Mouse (Mus musculus) forebrain, postnatal 0 days (tissue): ENCODE results near the gene Nipal3. TPM values are rescaled to one million over a fixed set of nuclear protein-coding genes. Genes with fewer than 3 reads are reported as not detected.

Experiments used
- ATAC-seq: fragments of 200-750 bp; cut with Nextera tagmentation; 2 replicates; pipeline ENCODE4 v1.8.0; 2017; ENCODE audit warnings: mild to moderate bottlenecking, moderate library complexity
- DNase-seq: peaks from one replicate; pipeline ENCODE4 v3.0.0-alpha.2; 2015
- H3K27ac ChIP-seq: fragments of 300-500 bp; sonication (generic); 2 replicates; pipeline ENCODE4 v1.5.1; 2014; ENCODE audit warnings: low read depth, mild to moderate bottlenecking, antibody characterized with exemption, low read length, moderate library complexity, mixed read lengths
- H3K27me3 ChIP-seq: fragments of 300-500 bp; sonication (generic); 2 replicates; pipeline ENCODE4 v1.6.1; 2014; ENCODE audit warnings: mild to moderate bottlenecking, low read length, mixed read lengths; ENCODE audit not compliant: insufficient read depth
- H3K36me3 ChIP-seq: fragments of 300-500 bp; sonication (generic); 2 replicates; pipeline ENCODE4 v1.6.1; 2014; ENCODE audit warnings: mild to moderate bottlenecking, moderate library complexity; ENCODE audit not compliant: insufficient read depth
- H3K4me1 ChIP-seq: fragments of 300-500 bp; sonication (generic); 2 replicates; pipeline ENCODE4 v1.6.1; 2014; ENCODE audit warnings: antibody characterized with exemption; ENCODE audit not compliant: insufficient read depth
- H3K4me2 ChIP-seq: fragments of 300-500 bp; sonication (generic); 2 replicates; pipeline ENCODE4 v1.6.1; 2014; ENCODE audit warnings: low read depth, mild to moderate bottlenecking, moderate library complexity
- H3K4me3 ChIP-seq: fragments of 300-500 bp; sonication (generic); 2 replicates; pipeline ENCODE4 v1.5.1; 2014; ENCODE audit warnings: low read depth, low read length, mixed read lengths
- H3K9ac ChIP-seq: fragments of 300-500 bp; sonication (generic); 2 replicates; pipeline ENCODE4 v1.6.1; 2014; ENCODE audit warnings: mild to moderate bottlenecking
- H3K9me3 ChIP-seq: fragments of 300-500 bp; sonication (generic); 2 replicates; pipeline ENCODE4 v1.6.1; 2016; ENCODE audit warnings: low read length
- CTCF ChIP-seq: sonication (generic); IDR thresholded peaks from 2 replicates; pipeline ENCODE4 v1.5.1; 2016; ENCODE audit warnings: antibody characterized with exemption, control low read depth, low read depth
- WGBS: fragments of 180-500 bp; shearing (Covaris S2); extraction: QIAGEN DNeasy Blood & Tissue Kit; methylation state at CpG from one replicate; pipeline ENCODE4 v1.1.7; 2014; 5-methylcytosine and 5-hydroxymethylcytosine counted together
- polyA plus RNA-seq: library from polyadenylated mRNA; unstranded; fragments of >200 nt; fragmentation: Nextera tagmentation; extraction: Ambion mirVana; gene quantifications from 2 replicates; pipeline ENCODE4 v1.2.1, GENCODE M21; 2015
- total RNA-seq: library from RNA; depleted of rRNA; stranded (reverse); fragments of >200 nt; gene quantifications from 2 replicates; pipeline ENCODE4 v1.2.3, GENCODE M21; 2014

Nipal3 gene
- total and polyA plus RNA-seq, 2 experiments from 2014 or later = 6.0 to 62.1 TPM

GRCm38 (mm10) chr4:135507547-135508350, 12.9 kb upstream of the Nipal3 start:
- peak; percentile 77 for ATAC-seq
- H3K27ac ChIP-seq = peak overlapping the region; percentile 9; the same call in 1 of the 2 replicates

DNA sequence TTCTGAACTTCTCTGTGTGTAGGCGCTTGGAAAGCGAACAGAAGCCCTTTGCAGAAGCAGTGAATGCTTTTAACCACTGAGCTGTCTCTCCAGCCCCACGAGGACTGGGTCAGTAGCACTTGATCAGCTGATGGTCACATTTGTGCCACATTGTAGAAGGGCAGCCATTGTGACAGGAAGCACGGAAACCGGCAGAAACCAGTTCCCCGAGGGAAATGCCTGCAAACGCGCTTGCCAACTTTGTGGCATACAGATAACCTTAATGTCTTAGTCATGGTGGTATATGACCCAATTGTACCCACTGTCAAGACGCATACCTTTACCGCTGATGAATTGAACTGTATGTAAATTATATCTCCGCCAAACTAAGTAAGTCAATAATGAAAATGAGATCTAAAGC, 11.0 kb upstream of the Nipal3 start:
- no peak for TF ChIP-seq CTCF

More at GRCm38 (mm10) chr4:135507547-135508350, 12.9 kb upstream of the Nipal3 start:
- WGBS = 13% methylated on average over 22 of the region's 22 CpGs
- H3K36me3 ChIP-seq = no peaks in the 10 kb centered on the region
- TF ChIP-seq CTCF = peak; percentile 69
- H3K4me3 ChIP-seq = peak overlapping the region; percentile 30
- 0 out of 2 replicates have a peak overlapping the region, but pooled peaks have one; percentile 6 for H3K9ac ChIP-seq
- DNase-seq = peak; percentile 84
- H3K4me2 ChIP-seq = peak overlapping the region; percentile 50
- no peaks in the 10 kb centered on the region for H3K4me1 ChIP-seq
- H3K27me3 ChIP-seq = no peaks in the 10 kb centered on the region
- no peaks in the 10 kb centered on the region for H3K9me3 ChIP-seq

GRCm38 (mm10) chr4:135501587-135501986, 6.7 kb upstream of the Nipal3 start:
- H3K4me2 ChIP-seq = no peak overlapping the region
- H3K9ac ChIP-seq = no peak overlapping the region

More for the DNA sequence above, 11.0 kb upstream of the Nipal3 start:
- H3K9me3 ChIP-seq = 0 out of 2 replicates have a peak, but pooled peaks cover 3% of the 10 kb centered on the region
- H3K27me3 ChIP-seq = no peaks in the 10 kb centered on the region
- H3K36me3 ChIP-seq = no peaks in the 10 kb centered on the region
- no peak overlapping the region for H3K27ac ChIP-seq
- no peaks in the 10 kb centered on the region for H3K4me1 ChIP-seq
- H3K4me3 ChIP-seq = no peak overlapping the region
- H3K9ac ChIP-seq = no peak overlapping the region
- WGBS = 77% methylated on average over 11 of the region's 11 CpGs
- ATAC-seq (no peak), DNase-seq (no peak)
- H3K4me2 ChIP-seq = no peak overlapping the region

DNA sequence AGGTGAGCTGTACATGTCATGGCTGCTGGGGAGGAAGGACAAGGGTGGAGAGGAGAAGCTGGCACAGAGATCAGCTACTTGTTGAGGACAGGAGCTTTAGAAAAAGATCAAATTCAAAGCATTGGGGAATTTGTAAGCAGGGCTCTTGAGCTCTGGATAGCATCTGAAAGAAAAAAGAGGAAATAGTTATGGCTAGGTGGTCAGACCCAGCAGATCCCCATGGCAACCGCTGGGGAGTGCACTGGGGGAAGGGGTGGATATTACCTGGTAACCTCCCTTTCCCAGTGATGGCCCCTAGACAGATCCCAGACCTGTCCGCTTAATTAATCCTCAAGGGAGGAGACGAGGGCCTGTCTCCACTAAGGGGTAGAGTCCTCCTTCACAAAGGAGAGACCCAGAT, 5.0 kb upstream of the Nipal3 start:
- H3K4me1 ChIP-seq = no peaks in the 10 kb centered on the region
- H3K4me3 ChIP-seq = no peak overlapping the region
- H3K27me3 ChIP-seq = no peaks in the 10 kb centered on the region
- 72% methylated on average over 3 of the region's 3 CpGs for WGBS
- ATAC-seq = no peak
- no peak overlapping the region for H3K9ac ChIP-seq
- no peaks in the 10 kb centered on the region for H3K36me3 ChIP-seq
- DNase-seq = no peak
- no peak overlapping the region for H3K27ac ChIP-seq
- 0 out of 2 replicates have a peak, but pooled peaks cover 3% of the 10 kb centered on the region for H3K9me3 ChIP-seq
- TF ChIP-seq CTCF = no peak
- no peak overlapping the region for H3K4me2 ChIP-seq

More at GRCm38 (mm10) chr4:135501587-135501986, 6.7 kb upstream of the Nipal3 start:
- Histone ChIP-seq H3K9me3 (0 out of 2 replicates have a peak, but pooled peaks cover 3% of the 10 kb centered on the region), H3K36me3 (no peaks in the 10 kb centered on the region), H3K4me1 (no peaks in the 10 kb centered on the region), H3K4me3 (no peak overlapping the region), H3K27ac (no peak overlapping the region), H3K27me3 (no peaks in the 10 kb centered on the region)
- ATAC-seq = no peak
- WGBS = 51% methylated on average over 4 of the region's 4 CpGs
- no peak for DNase-seq
- no peak for TF ChIP-seq CTCF

DNA sequence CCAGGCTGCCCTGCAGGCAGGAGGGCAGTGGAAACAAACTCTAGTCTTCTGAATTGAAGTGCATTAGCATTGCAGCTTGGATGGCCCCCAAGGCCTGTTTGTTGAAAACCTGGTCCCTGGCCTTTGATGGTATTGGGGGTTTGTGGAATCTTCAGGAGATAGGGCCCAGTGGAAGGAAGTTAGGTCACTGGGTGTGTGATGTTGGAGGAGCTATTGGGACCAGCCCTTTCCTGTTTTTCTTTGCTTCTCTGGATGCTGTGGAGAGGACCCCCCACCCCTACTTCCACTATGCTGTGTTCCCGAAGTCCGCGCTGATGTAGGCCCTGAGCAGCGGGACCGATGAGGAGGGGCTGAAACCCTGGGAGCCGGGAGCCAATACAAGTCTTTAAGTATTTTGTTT, 3.3 kb upstream of the Nipal3 start:
- 91% methylated on average over 6 of the region's 6 CpGs for WGBS
- DNase-seq (no peak), ATAC-seq (no peak)
- no peak overlapping the region for H3K9ac ChIP-seq
- H3K9me3 ChIP-seq = 0 out of 2 replicates have a peak, but pooled peaks cover 3% of the 10 kb centered on the region
- H3K36me3 ChIP-seq = no peaks in the 10 kb centered on the region
- no peaks in the 10 kb centered on the region for H3K27me3 ChIP-seq
- no peaks in the 10 kb centered on the region for H3K4me1 ChIP-seq
- TF ChIP-seq CTCF = no peak
- no peak overlapping the region for H3K27ac ChIP-seq
- no peak overlapping the region for H3K4me3 ChIP-seq
- H3K4me2 ChIP-seq = no peak overlapping the region

GRCm38 (mm10) chr4:135495810-135496209, 972 bp upstream of the Nipal3 start:
- no peak for ATAC-seq
- peak; percentile 45 for DNase-seq
- no peaks in the 10 kb centered on the region for H3K4me1 ChIP-seq
- H3K36me3 ChIP-seq = no peaks in the 10 kb centered on the region
- 0 out of 2 replicates have a peak, but pooled peaks cover under 1% of the 10 kb centered on the region for H3K9me3 ChIP-seq
- no peak overlapping the region for H3K9ac ChIP-seq
- H3K27ac ChIP-seq = no peak overlapping the region
- no peaks in the 10 kb centered on the region for H3K27me3 ChIP-seq
- H3K4me2 ChIP-seq = peak overlapping the region; percentile 81
- no peak overlapping the region for H3K4me3 ChIP-seq
- 12% methylated on average over 18 of the region's 18 CpGs for WGBS
- TF ChIP-seq CTCF = no peak

- Histone ChIP-seq H3K36me3 (0 out of 2 replicates have a peak, but pooled peaks cover 4% of the 10 kb centered on the region), H3K4me2 (peak overlapping the region; percentile 81), H3K9ac (peak overlapping the region; percentile 47), H3K9me3 (no peaks in the 10 kb centered on the region), H3K4me3 (peak overlapping the region; percentile 57), H3K4me1 (no peaks in the 10 kb centered on the region), H3K27ac (peak overlapping the region; percentile 62; the same call in 1 of the 2 replicates), H3K27me3 (no peaks in the 10 kb centered on the region)
- no peak for ATAC-seq
- no peak for DNase-seq
- WGBS = 13% methylated on average over 9 of the region's 9 CpGs
- TF ChIP-seq CTCF = no peak
Measured at GRCm38 (mm10) chr4:135495397-135495791, 556 bp upstream of the Nipal3 start.
